Mouse (Mus musculus) ES-Bruce4 (cell line): ENCODE data around the gene Cgref1. TPM values are rescaled to one million over a fixed set of nuclear protein-coding genes. Genes with fewer than 3 reads are reported as not detected.

Experiments used
- H3K27ac ChIP-seq: 2 replicates; pipeline ENCODE4 v1.5.1; 2012; ENCODE audit warnings: low read length, inconsistent platforms; ENCODE audit not compliant: insufficient read depth
- H3K27me3 ChIP-seq: 2 replicates; pipeline ENCODE4 v1.6.1; 2012; ENCODE audit warnings: mild to moderate bottlenecking, low read length, inconsistent platforms; ENCODE audit not compliant: control insufficient read depth, poor library complexity, insufficient read depth, severe bottlenecking
- H3K36me3 ChIP-seq: 2 replicates; pipeline ENCODE4 v1.6.1; 2012; ENCODE audit warnings: inconsistent platforms, mild to moderate bottlenecking, low read length, moderate library complexity; ENCODE audit not compliant: control insufficient read depth, poor library complexity, insufficient read depth, severe bottlenecking
- H3K4me1 ChIP-seq: one replicate; pipeline ENCODE4 v1.8.1; 2011; ENCODE audit warnings: low read length; ENCODE audit not compliant: control insufficient read depth, insufficient read depth
- H3K4me3 ChIP-seq: 2 replicates; pipeline ENCODE4 v1.5.1; 2011; ENCODE audit warnings: low read depth, mild to moderate bottlenecking, low read length
- H3K9ac ChIP-seq: 2 replicates; pipeline ENCODE4 v1.6.1; 2012; ENCODE audit warnings: low read depth, mild to moderate bottlenecking, inconsistent platforms; ENCODE audit not compliant: poor library complexity, severe bottlenecking
- H3K9me3 ChIP-seq: replicated peaks from 2 replicates; pipeline ENCODE4 v1.6.1; 2012; ENCODE audit warnings: mild to moderate bottlenecking, low read length, inconsistent platforms; ENCODE audit not compliant: control insufficient read depth, poor library complexity, insufficient read depth, severe bottlenecking
- CTCF ChIP-seq: IDR thresholded peaks from one replicate; pipeline ENCODE4 v1.8.1; 2011; ENCODE audit warnings: low read depth, low read length
- EP300 ChIP-seq: IDR thresholded peaks from 2 replicates; pipeline ENCODE4 v1.6.1; 2011; ENCODE audit warnings: low read depth, low read length; ENCODE audit not compliant: insufficient read depth
- POLR2A ChIP-seq: IDR thresholded peaks from one replicate; pipeline ENCODE4 v1.8.1; 2011; ENCODE audit warnings: low read length; ENCODE audit not compliant: insufficient read depth
- polyA plus RNA-seq: library from polyadenylated mRNA; stranded (reverse); fragments of >200 nt; gene quantifications from 2 replicates; pipeline ENCODE4 v1.2.4, GENCODE M21; 2011; ENCODE audit warnings: low read depth; ENCODE audit not compliant: missing spikeins, insufficient read depth, insufficient read length

Cgref1 gene
- polyA plus RNA-seq, 1 experiment, result 26.3 TPM

GRCm38 (mm10) chr5:30917891-30918670, 27.3 kb downstream of the Cgref1 start:
- TF ChIP-seq POLR2A (no peak), EP300 (no peak), CTCF (no peak)
- Histone ChIP-seq H3K27ac (no peak overlapping the region), H3K27me3 (no peaks in the 10 kb centered on the region), H3K4me1 (peaks cover 4% of the 10 kb centered on the region), H3K36me3 (no peaks in the 10 kb centered on the region), H3K4me3 (no peak overlapping the region), H3K9me3 (no peaks in the 10 kb centered on the region), H3K9ac (no peak overlapping the region)

GRCm38 (mm10) chr5:30917348-30917747, 28.0 kb downstream of the Cgref1 start:
- H3K9ac ChIP-seq, result peak overlapping the region; percentile 17; the same call in 1 of the 2 replicates

DNA sequence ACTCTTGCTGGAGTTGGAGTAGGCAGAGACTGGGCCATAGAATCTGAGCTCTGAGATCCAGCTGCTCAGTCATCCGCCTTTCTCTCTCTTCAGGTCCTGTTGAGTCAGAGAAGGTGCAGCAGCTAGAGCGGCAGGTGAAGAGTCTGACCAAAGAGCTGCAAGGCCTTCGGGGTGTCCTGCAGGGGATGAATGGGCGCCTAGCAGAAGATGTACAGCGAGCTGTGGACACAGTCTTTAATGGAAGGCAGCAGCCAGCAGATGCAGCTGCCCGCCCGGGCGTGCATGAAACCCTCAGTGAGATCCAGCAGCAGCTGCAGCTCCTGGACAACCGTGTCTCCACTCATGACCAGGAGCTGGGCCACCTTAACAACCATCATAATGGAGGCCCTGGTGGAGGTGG, 28.6 kb downstream of the Cgref1 start:
- Histone ChIP-seq H3K27ac (no peak overlapping the region), H3K4me1 (peaks cover 4% of the 10 kb centered on the region)

More at GRCm38 (mm10) chr5:30917348-30917747, 28.0 kb downstream of the Cgref1 start:
- H3K4me1 ChIP-seq, result peaks cover 4% of the 10 kb centered on the region
- no peak overlapping the region for H3K4me3 ChIP-seq
- no peak overlapping the region for H3K27ac ChIP-seq
- H3K27me3 ChIP-seq, result no peaks in the 10 kb centered on the region
- TF ChIP-seq EP300 (no peak), POLR2A (no peak), CTCF (no peak)
- H3K9me3 ChIP-seq, result no peaks in the 10 kb centered on the region
- no peaks in the 10 kb centered on the region for H3K36me3 ChIP-seq

DNA sequence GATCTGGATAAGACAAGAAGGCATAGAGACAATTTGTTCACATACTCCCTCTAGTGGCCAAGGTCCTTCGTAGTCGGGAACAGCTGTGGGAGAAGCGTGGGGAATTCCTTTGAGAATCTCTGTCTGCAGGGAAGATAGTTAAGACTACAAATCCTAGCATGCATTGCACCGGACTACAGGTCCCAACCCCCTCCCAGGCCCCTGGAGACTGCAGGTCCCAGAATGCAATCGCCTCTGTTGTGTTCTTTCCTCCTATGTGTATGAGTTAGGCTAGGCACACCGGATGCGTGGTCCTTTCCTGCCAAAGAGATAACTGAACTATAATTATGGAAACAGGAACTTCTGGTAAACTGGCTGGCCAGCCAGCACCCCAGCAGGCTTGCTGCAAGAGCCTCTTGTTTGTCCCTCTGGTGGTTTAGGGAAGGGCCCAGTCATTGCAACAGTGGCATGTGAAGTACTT, 29.4 kb downstream of the Cgref1 start:
- Histone ChIP-seq H3K9ac (0 out of 2 replicates have a peak overlapping the region, but pooled peaks have one; percentile 22), H3K4me3 (peak overlapping the region; percentile 37; the same call in 1 of the 2 replicates), H3K27me3 (no peaks in the 10 kb centered on the region), H3K36me3 (no peaks in the 10 kb centered on the region), H3K27ac (no peak overlapping the region), H3K4me1 (peaks cover 4% of the 10 kb centered on the region), H3K9me3 (no peaks in the 10 kb centered on the region)
- TF ChIP-seq EP300 (no peak), CTCF (peak; percentile 26)

More for the DNA sequence above, 28.6 kb downstream of the Cgref1 start:
- H3K4me3 ChIP-seq, result no peak overlapping the region
- peak overlapping the region; percentile 17; the same call in 1 of the 2 replicates for H3K9ac ChIP-seq
- no peaks in the 10 kb centered on the region for H3K9me3 ChIP-seq
- no peak for TF ChIP-seq POLR2A
- H3K27me3 ChIP-seq, result no peaks in the 10 kb centered on the region
- no peaks in the 10 kb centered on the region for H3K36me3 ChIP-seq

GRCm38 (mm10) chr5:30915456-30915855, 29.9 kb downstream of the Cgref1 start:
- H3K27me3 ChIP-seq, result no peaks in the 10 kb centered on the region
- TF ChIP-seq EP300 (no peak), POLR2A (no peak), CTCF (no peak)
- peaks cover 3% of the 10 kb centered on the region for H3K4me1 ChIP-seq
- no peak overlapping the region for H3K27ac ChIP-seq
- H3K36me3 ChIP-seq, result no peaks in the 10 kb centered on the region
- no peak overlapping the region for H3K4me3 ChIP-seq
- H3K9me3 ChIP-seq, result no peaks in the 10 kb centered on the region
- H3K9ac ChIP-seq, result no peak overlapping the region

DNA sequence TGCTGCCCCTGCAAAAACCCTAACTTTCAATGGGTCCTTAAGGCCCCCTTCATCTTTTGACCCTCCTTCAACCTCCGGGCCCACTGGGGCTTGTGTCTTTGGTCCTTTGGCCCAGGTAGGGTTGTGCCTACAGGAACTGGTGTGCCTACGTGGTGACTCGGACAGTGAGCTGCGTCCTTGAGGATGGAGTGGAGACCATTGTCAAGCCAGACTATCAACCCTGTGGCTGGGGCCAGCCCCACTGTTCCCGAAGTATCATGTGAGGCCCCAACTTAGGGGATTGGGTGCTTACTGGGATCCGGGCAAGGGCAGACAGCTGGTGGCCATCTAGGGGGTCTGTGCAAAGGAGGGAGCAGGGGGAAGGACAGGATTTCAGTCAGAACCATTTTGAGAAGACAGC, 30.5 kb downstream of the Cgref1 start:
- TF ChIP-seq EP300 (no peak), POLR2A (no peak), CTCF (no peak)
- Histone ChIP-seq H3K4me3 (no peak overlapping the region), H3K9me3 (no peaks in the 10 kb centered on the region), H3K36me3 (no peaks in the 10 kb centered on the region), H3K27me3 (no peaks in the 10 kb centered on the region), H3K27ac (no peak overlapping the region), H3K9ac (no peak overlapping the region), H3K4me1 (no peaks in the 10 kb centered on the region)
